Mouse (Mus musculus): ENCODE measurements around the gene Ccdc15. TPM values are rescaled to one million over a fixed set of nuclear protein-coding genes. Genes with fewer than 3 reads are reported as not detected.
A peak's percentile ranks its signal among the peaks of the same experiment; 100 is the strongest.

The Ccdc15 gene
- total RNA-seq (2012; rRNA removed) (3.7 and 4.3 TPM in 2 replicates), polyA plus RNA-seq (2012; ENCODE audit: insufficient read depth in 1 of 2, insufficient read length in 2 of 2, low read depth in 1 of 2, low replicate concordance in 2 of 2, missing spikeins in 1 of 2) (1 to 10 TPM in 1 of 2 experiments, not detected in 1; 4.0 TPM)

GRCm38 (mm10) chr9:37347988-37348642 lies at the start of gene Ccdc15:
Gene Ccdc15 (minus strand): TSS chr9:37348432.
- Histone ChIP-seq H3K4me3 (ENCODE audit: control insufficient read depth in 1 of 2, insufficient read depth in 1 of 2, low read depth in 2 of 2, low read length in 2 of 2) (peak within 1 kb of the TSS; percentile 80 to 84), H3K4me1 (ENCODE audit: control insufficient read depth in 1 of 2, insufficient read depth in 2 of 2, low read length in 2 of 2) (peaks cover 9 to 14% of the 10 kb centered on the region in 2 experiments; a peak in 3 of 4 replicates), H3K79me2 (ENCODE audit: control insufficient read depth, insufficient read depth, low read length, poor library complexity) (peaks cover 10% of the 10 kb centered on the region; the same call in 1 of the 2 replicates), H3K27me3 (ENCODE audit: control insufficient read depth in 1 of 2, insufficient read depth in 2 of 2, low read length in 2 of 2) (no peaks in the 10 kb centered on the region), H3K27ac (ENCODE audit: control insufficient read depth, low read depth, low read length) (peak within 1 kb of the TSS; percentile 89), H3K9ac (ENCODE audit: control insufficient read depth, low read depth, low read length, poor library complexity, severe bottlenecking) (peak within 1 kb of the TSS; percentile 93), H3K36me3 (ENCODE audit: control insufficient read depth in 1 of 2, insufficient read depth in 2 of 2, low read length in 2 of 2) (peaks cover 0 to 27% of the 10 kb centered on the region in 2 experiments; a peak in 3 of 4 replicates), H3K9me3 (replicated peaks; ENCODE audit: insufficient read depth, low read length) (no peaks in the 10 kb centered on the region)
- peak; percentile 98 for DNase-seq (ENCODE audit: low read depth, low spot score)
- TF ChIP-seq UBTF (IDR thresholded peaks at IDR 0.05; ENCODE audit: borderline replicate concordance, insufficient read depth, low read depth, low read length) (no peak), CHD1 (IDR thresholded peaks at IDR 0.05; ENCODE audit: low read depth, low read length) (no peak; the same call in 1 of the 2 replicates), CHD2 (IDR thresholded peaks at IDR 0.05; ENCODE audit: low read length) (no peak), MAFK (IDR thresholded peaks at IDR 0.05; ENCODE audit: borderline replicate concordance, low read depth, low read length) (no peak), BHLHE40 (IDR thresholded peaks at IDR 0.05; ENCODE audit: borderline replicate concordance, low read depth, low read length) (no peak), TAL1 (IDR thresholded peaks at IDR 0.05; ENCODE audit: low read length) (no peak), USF2 (IDR thresholded peaks at IDR 0.05; ENCODE audit: borderline replicate concordance in 1 of 2, insufficient read depth in 1 of 2, low read depth in 1 of 2, low read length in 2 of 2) (no peak), ZKSCAN1 (IDR thresholded peaks at IDR 0.05; ENCODE audit: low read depth, low read length) (no peak), MAZ (IDR thresholded peaks at IDR 0.05; ENCODE audit: low read depth, low read length) (peak; percentile 76; the same call in 1 of the 2 replicates), TCF12 (IDR thresholded peaks at IDR 0.05; ENCODE audit: low read depth, low read length) (peak; percentile 87), ZMIZ1 (IDR thresholded peaks at IDR 0.05; ENCODE audit: low read depth, low read length) (peak; percentile 97), E2F4 (IDR thresholded peaks at IDR 0.05; ENCODE audit: borderline replicate concordance, low read depth, low read length) (peak; percentile 98), GABPA (IDR thresholded peaks at IDR 0.05; ENCODE audit: low read depth, low read length) (no peak), CTCF (IDR thresholded peaks at IDR 0.05 in 2 of 3, conservative IDR thresholded peaks at IDR 0.05 in 1 of 3; ENCODE audit: control insufficient read depth in 1 of 3, insufficient read depth in 1 of 3, low read depth in 2 of 3, low read length in 3 of 3, poor library complexity in 1 of 3, severe bottlenecking in 1 of 3) (no peak), SMC3 (IDR thresholded peaks at IDR 0.05; ENCODE audit: low read depth, low read length) (no peak), MYC (IDR thresholded peaks at IDR 0.05; ENCODE audit: low read depth, low read length) (peak; percentile 46; the same call in 1 of the 2 replicates), POLR2A (IDR thresholded peaks at IDR 0.05; ENCODE audit: control insufficient read depth in 1 of 2, insufficient read depth in 1 of 2, low read depth in 1 of 2, low read length in 2 of 2, poor library complexity in 1 of 2) (peak; percentile 93 to 98), USF1 (IDR thresholded peaks at IDR 0.05; ENCODE audit: low read depth, low read length) (no peak), RCOR1 (IDR thresholded peaks at IDR 0.05; ENCODE audit: low read depth, low read length) (no peak), MAX (IDR thresholded peaks at IDR 0.05; ENCODE audit: low read length) (peak; percentile 60), ELF1 (IDR thresholded peaks at IDR 0.05; ENCODE audit: low read depth, low read length) (peak; percentile 99), MEF2A (IDR thresholded peaks at IDR 0.05; ENCODE audit: extremely low read depth, insufficient replicate concordance, low read depth, low read length, poor library complexity, severe bottlenecking) (no peak), KAT2A (conservative IDR thresholded peaks at IDR 0.05; ENCODE audit: low read depth, low read length) (no peak; the same call in 1 of the 2 replicates), NRF1 (IDR thresholded peaks at IDR 0.05; ENCODE audit: insufficient read depth, low read depth, low read length, poor library complexity, severe bottlenecking) (no peak), EP300 (IDR thresholded peaks at IDR 0.05; ENCODE audit: low read depth in 1 of 2, low read length in 2 of 2) (peak in 1 of 2 experiments; percentile 56; a peak in 1 of 4 replicates), HCFC1 (IDR thresholded peaks at IDR 0.05; ENCODE audit: low read depth, low read length) (peak; percentile 88), RAD21 (IDR thresholded peaks at IDR 0.05; ENCODE audit: low read depth, low read length) (no peak), TBP (IDR thresholded peaks at IDR 0.05; ENCODE audit: low read depth, low read length) (peak; percentile 94), GATA1 (IDR thresholded peaks at IDR 0.05; ENCODE audit: low read depth, low read length) (peak; percentile 11; the same call in 1 of the 2 replicates), SIN3A (IDR thresholded peaks at IDR 0.05; ENCODE audit: low read length) (peak; percentile 95), ZC3H11A (IDR thresholded peaks at IDR 0.05; ENCODE audit: low read depth, low read length) (no peak), POLR2AphosphoS2 (IDR thresholded peaks at IDR 0.05; ENCODE audit: low read length) (peak; percentile 97), JUND (IDR thresholded peaks at IDR 0.05; ENCODE audit: low read depth, low read length) (no peak), ZNF384 (IDR thresholded peaks at IDR 0.05; ENCODE audit: low read depth, low read length) (no peak), POLR2AphosphoS5 (IDR thresholded peaks at IDR 0.05; ENCODE audit: borderline replicate concordance, low read depth, low read length) (peak; percentile 20; the same call in 1 of the 2 replicates)
